Mouse (Mus musculus) retina, embryonic 14.5 days (tissue): ENCODE measurements at regions not wholly inside any gene's neighbourhood (a gene's known extent, or its start where the extent isn't known, plus 50 kb on each side); places are given as distances from the start of the nearest gene placed in this dataset.

Source experiments
- DNase-seq: peaks from one replicate; pipeline ENCODE4 v3.0.0-alpha.2; 2015; ENCODE audit warnings: low spot score

DNA sequence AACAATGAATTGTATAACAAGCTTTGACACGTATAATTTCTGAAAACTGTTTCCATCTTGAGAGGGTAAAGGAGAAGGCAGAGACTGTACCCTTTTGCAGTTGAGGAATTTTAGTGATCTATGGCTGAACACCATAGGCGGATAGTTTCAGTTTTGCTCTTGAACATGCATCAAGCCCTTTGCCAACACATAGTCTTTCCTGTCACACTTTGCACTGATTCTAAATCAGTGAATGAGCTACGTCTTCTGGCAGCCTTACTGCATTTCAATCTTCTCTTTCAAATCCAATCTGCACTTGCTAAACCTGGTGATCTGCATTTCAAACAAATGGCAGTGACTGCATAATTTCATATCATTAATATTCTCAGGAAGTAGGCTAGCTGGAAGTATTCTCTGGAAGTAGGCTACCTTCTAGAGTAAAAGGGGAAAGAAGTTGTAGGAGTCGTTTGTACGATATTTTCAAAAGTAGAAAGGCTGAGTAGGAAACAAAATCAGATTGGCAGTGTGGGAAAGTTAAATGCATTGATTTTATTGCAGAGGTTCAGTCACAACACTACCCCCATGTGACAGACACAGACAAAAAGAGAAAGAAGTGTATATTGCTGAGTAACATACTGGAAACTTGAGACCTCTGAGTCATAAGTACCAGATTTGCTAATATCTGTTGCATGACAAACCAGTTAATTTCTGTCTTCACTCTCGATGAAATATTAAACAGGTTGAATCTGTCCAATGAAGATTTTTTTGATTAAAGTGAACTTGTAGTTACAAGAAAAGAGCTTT, 983.3 kb upstream of the Nr2f1 start:
- DNase-seq: no peak

DNA sequence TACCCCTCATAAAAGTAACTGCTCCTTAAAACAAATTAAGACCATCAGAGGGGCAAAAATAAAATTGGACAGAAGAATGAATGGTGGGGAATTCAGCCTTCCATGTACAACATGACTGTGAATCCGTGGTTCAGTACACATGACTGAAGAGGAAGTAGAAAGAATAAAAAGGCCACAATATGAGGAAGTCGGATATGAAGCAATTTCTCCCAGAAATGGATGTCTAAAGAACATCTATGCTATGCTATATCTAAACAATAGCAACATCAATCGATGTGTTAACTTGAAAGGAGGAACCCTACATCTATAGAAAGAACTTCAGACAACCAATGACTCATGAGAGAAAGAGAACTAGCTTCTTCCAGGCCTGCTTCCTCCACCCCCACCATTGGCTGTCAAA, 959.2 kb upstream of the Nr2f1 start:
- no peak for DNase-seq

DNA sequence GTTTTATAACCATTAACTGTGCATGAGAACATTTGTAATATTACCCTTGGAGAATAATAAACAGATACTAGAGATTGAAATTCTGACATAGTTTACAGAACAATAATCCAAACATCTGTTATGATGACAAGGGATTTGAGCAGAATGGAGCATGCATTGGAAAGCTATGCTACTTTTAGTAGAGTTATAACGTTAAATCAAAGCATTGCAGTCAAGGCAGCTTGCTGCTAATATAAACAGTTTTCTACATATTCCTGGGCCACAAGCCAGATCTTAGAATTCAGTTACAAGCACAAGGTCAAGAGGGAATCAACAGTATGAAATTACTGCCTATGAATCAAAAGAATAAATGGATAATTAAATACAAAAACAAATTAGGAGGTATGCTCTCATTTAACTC, 943.3 kb upstream of the Nr2f1 start:
- DNase-seq: no peak

DNA sequence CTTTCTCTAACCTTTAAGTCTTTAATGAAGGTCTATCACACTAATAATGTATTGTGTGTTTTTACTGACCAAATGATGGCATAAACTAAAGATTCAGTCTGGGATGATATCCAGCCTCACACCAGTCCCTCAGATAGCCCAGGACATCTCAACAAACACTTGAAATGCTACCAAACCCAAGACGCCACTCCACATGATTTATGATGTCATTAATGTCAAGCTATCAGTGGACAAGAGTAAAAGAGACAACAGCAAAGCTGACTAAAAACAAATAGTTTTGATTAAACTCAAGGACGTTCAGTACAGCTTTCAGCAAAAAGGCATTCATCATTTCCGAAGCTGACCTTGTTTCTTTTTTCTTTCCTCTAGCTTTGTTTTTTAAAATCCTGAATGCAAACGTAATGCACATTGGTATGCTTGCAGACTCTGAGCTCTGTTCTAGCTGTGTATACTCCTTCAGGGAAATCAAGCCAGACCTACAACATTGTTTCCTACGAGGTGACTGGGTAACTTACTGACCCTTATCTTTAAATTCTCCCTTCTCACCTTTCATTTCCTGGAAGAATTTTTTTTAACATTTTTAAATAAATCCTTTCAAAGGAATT, 941.9 kb upstream of the Nr2f1 start:
- no peak for DNase-seq

DNA sequence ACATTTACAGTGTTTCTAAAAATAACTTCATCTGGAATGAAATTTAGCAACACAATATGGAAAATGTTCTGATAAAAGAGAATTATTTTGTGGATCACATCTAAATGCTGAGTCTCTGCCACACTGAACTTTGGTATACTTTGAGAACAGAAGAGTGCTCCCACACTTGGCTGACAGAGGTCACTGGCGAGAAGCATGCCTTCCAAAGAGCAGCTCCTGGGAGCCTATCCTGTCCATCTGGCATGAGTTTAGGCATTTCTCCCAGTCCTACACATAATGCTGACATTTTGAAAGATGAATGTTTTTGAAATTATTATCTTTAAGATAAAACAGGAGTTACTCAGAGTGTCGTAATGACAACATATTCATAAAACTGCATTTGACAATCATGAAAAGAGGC, 939.2 kb upstream of the Nr2f1 start:
- DNase-seq: no peak

DNA sequence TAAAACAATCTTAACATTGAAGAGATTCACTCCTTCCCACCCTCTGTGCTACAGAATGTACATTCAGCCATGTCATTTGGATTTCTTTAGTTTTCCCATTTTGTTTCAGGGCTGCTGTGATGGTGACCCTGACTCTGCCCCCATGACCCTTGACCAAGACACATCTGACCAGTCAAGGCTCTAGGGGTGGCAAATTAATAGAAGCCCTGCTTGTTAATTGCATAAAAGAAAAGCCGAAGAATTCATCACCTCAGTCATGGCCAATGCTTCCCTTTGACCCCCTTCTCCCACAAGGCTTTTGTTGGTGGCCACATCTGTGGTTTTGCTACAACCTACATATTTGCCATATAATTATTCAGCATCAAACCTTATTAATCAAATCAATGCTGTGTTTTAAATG, 937.2 kb upstream of the Nr2f1 start:
- DNase-seq: peak; percentile 30
